Mouse (Mus musculus): ENCODE results near the gene Vmn1r127. TPM values are rescaled to one million over a fixed set of nuclear protein-coding genes. Genes with fewer than 3 reads are reported as not detected.

The Vmn1r127 gene
- polyA plus RNA-seq (2012; rRNA removed), result not detected in 2 replicates

DNA sequence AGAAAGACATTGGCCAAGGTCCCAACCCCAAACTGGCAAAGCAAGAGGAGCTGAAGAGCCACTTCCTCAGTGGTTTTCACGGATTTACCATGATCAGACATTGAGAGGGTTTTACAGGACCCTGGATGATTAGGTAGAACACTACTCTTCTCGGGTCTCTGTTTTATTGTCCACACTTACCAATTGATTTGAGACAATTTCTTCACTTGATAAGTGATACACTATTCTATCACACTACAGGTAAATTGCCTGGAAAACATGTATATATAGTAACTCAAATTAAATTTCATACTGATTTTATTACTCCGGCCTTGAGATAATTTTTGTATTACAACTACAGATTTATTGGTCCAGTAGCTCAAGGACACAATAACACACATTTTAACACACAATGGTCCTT lies at the start of gene Vmn1r127:
Gene Vmn1r127, minus strand, starts transcription at position 101 of the 400 bp plus-strand sequence.

DNA sequence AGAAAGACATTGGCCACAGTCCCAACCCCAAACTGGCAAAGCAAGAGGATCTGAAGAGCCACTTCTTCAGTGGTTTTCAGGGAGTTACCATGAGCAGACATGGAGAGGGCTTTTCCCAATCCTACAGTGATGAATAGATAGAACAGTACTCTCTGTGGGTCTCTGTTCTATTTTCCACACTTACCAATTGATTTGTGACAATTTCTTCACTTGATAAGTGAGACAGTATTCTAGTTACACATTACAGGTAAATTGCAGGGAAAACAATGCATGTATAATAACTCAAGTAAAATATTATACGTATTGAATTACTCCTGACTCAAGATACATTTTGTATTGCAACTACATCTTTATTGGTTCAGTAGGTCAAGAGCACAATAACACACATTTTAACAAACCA lies 41.5 kb upstream of the Vmn1r127 start, which contains the start of gene Vmn1r129:
Gene Vmn1r129, minus strand, starts transcription at position 101 of the 400 bp plus-strand sequence.

DNA sequence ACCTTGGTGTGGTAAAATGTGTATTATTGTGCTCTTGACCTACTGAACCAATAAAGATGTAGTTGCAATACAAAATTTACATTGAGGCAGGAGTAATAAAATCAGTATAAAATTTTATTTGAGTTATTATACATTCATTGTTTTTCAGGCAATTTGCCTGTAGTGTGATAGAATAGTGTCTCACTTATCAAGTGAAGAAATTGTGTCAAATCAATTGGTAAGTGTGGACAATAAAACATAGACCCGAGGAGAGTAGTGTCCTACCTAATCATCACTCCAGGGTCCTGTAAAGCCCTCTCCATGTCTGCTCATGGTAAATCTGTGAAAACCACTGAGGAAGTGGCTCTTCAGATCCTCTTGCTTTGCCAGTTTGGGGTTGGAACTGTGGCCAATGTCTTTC lies 29.4 kb upstream of the Vmn1r127 start, which contains the start of gene Vmn1r128:
Gene Vmn1r128, plus strand, starts transcription at position 301 of the 400 bp plus-strand sequence.

DNA sequence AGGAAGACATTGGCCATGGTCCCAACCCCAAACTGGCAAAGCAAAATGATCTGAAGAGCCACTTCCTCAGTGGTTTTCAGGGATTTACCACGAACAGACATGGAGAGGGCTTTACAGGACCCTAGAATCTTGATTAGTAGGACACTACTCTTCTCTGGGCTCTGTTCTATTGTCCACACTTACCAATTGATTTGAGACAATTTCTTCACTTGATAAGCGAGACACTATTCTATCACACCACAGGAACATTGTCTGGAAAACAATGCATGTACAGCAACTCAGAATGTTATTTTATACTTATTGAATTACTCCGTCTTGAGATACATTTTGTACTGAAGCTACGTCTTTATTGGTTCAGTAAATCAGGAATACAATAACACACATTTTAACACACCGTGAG lies 18.3 kb downstream of the Vmn1r127 start, which contains the start of gene Vmn1r126:
Gene Vmn1r126, minus strand, starts transcription at position 101 of the 400 bp plus-strand sequence.

DNA sequence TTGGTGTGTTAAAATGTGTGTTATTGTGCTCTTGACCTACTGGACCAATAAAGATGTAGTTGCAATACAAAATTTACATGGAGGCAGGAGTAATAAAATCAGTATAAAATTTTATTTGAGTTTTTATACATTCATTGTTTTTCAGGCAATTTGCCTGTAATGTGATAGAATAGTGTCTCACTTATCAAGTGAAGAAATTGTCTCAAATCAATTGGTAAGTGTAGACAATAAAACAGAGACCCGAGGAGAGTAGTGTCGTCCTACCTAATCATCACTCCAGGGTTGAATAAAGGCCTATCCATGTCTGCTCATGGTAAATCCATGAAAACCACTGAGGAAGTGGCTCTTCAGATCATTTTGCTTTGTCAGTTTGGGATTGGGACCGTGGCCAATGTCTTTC lies 47.8 kb downstream of the Vmn1r127 start, which contains the start of gene Vmn1r125:
Gene Vmn1r125, plus strand, starts transcription at position 301 of the 400 bp plus-strand sequence.

Other genes starting within 250 kb of the Vmn1r127 start
- not detected in 2 replicates for gene Vmn1r121, start 221.3 kb downstream of the Vmn1r127 start, polyA plus RNA-seq (2012; rRNA removed)
- not detected in 2 replicates for gene Vmn1r122, start 185.7 kb downstream of the Vmn1r127 start, polyA plus RNA-seq (2012; rRNA removed)
- gene Vmn1r123, start 157.7 kb downstream of the Vmn1r127 start, polyA plus RNA-seq (2012; rRNA removed), result not detected in 2 replicates
- not detected in 2 replicates for gene Gm5157, start 129.4 kb downstream of the Vmn1r127 start, polyA plus RNA-seq (2012; rRNA removed)
- not detected in 2 replicates for gene Vmn1r124, start 59.2 kb downstream of the Vmn1r127 start, polyA plus RNA-seq (2012; rRNA removed)
- not detected in 2 replicates for gene Vmn1r125, start 47.7 kb downstream of the Vmn1r127 start, polyA plus RNA-seq (2012; rRNA removed)
- gene Vmn1r126, start 18.4 kb downstream of the Vmn1r127 start, polyA plus RNA-seq (2012; rRNA removed), result not detected in 2 replicates
- gene Vmn1r128, start 29.5 kb upstream of the Vmn1r127 start, polyA plus RNA-seq (2012; rRNA removed), result not detected in 2 replicates
- gene Vmn1r129, start 41.4 kb upstream of the Vmn1r127 start, polyA plus RNA-seq (2012; rRNA removed), result not detected in 2 replicates
- not detected in 2 replicates for gene Gm6882, start 112.9 kb upstream of the Vmn1r127 start, polyA plus RNA-seq (2012; rRNA removed)
- gene Vmn1r130, start 191.9 kb upstream of the Vmn1r127 start, polyA plus RNA-seq (2012; rRNA removed), result not detected in 2 replicates
- not detected in 2 replicates for gene Vmn1r131, start 226.2 kb upstream of the Vmn1r127 start, polyA plus RNA-seq (2012; rRNA removed)